Mouse (Mus musculus) MEL (cell line): Measurements from ENCODE around the gene Defb30. TPM values are rescaled to one million over a fixed set of nuclear protein-coding genes. Genes with fewer than 3 reads are reported as not detected.

Experiments
- DNase-seq: peaks from one replicate; pipeline ENCODE4 v3.0.0; 2011; ENCODE audit warnings: low read depth, low spot score
- H3K27ac ChIP-seq: 2 replicates; pipeline ENCODE4 v1.5.1; 2012; ENCODE audit warnings: low read depth, mild to moderate bottlenecking, control low read depth, low read length, moderate library complexity; ENCODE audit not compliant: control insufficient read depth
- H3K27me3 ChIP-seq, 2 experiments: fragments of 150-350 bp in 1 of 2; sonication (generic) in 1 of 2; 2 replicates each; pipeline ENCODE4 v1.6.1; 2012; ENCODE audit warnings: low read length in 2 of 2, mild to moderate bottlenecking in 2 of 2, improper control_type of control experiment in 1 of 2, moderate library complexity in 1 of 2; ENCODE audit not compliant: insufficient read depth in 2 of 2, control insufficient read depth in 1 of 2
- H3K36me3 ChIP-seq, 2 experiments: 2 replicates each; pipeline ENCODE4 v1.6.1; 2012 to 2014; ENCODE audit warnings: low read length in 2 of 2, improper control_type of control experiment in 1 of 2, inconsistent platforms in 1 of 2, mild to moderate bottlenecking in 1 of 2; ENCODE audit not compliant: insufficient read depth in 2 of 2, control insufficient read depth in 1 of 2
- H3K4me1 ChIP-seq, 2 experiments: fragments of 150-350 bp in 1 of 2; sonication (generic) in 1 of 2; 2 replicates each; pipeline ENCODE4 v1.6.1; 2012; ENCODE audit warnings: low read length in 2 of 2, improper control_type of control experiment in 1 of 2, mild to moderate bottlenecking in 1 of 2; ENCODE audit not compliant: insufficient read depth in 2 of 2, control insufficient read depth in 1 of 2
- H3K4me3 ChIP-seq, 2 experiments: fragments of 150-350 bp in 1 of 2; sonication (generic) in 1 of 2; 2 replicates each; pipeline ENCODE4 v1.5.1; 2012; ENCODE audit warnings: low read depth in 2 of 2, low read length in 2 of 2, mild to moderate bottlenecking in 2 of 2, moderate library complexity in 2 of 2, control low read depth in 1 of 2, improper control_type of control experiment in 1 of 2; ENCODE audit not compliant: control insufficient read depth in 1 of 2, insufficient read depth in 1 of 2
- H3K79me2 ChIP-seq: 2 replicates; pipeline ENCODE4 v1.6.1; 2012; ENCODE audit warnings: mild to moderate bottlenecking, low read length, moderate library complexity; ENCODE audit not compliant: control insufficient read depth, poor library complexity, insufficient read depth
- H3K9ac ChIP-seq: 2 replicates; pipeline ENCODE4 v1.6.1; 2012; ENCODE audit warnings: low read depth, mild to moderate bottlenecking, control low read depth, low read length, moderate library complexity; ENCODE audit not compliant: control insufficient read depth, poor library complexity, severe bottlenecking
- H3K9me3 ChIP-seq: fragments of 150-350 bp; sonication (generic); replicated peaks from 2 replicates; pipeline ENCODE4 v1.6.1; 2012; ENCODE audit warnings: mild to moderate bottlenecking, low read length, improper control_type of control experiment, moderate library complexity; ENCODE audit not compliant: insufficient read depth
- CTCF ChIP-seq, 3 experiments: IDR thresholded peaks in 2 of 3; conservative IDR thresholded peaks in 1 of 3; 2 replicates each; pipeline ENCODE4 v1.5.1; 2011 to 2012; ENCODE audit warnings: low read length in 3 of 3, low read depth in 2 of 3, mild to moderate bottlenecking in 2 of 3, improper control_type of control experiment in 1 of 3, inconsistent platforms in 1 of 3, mixed read lengths in 1 of 3, moderate library complexity in 1 of 3; ENCODE audit not compliant: control insufficient read depth in 1 of 3, insufficient read depth in 1 of 3, poor library complexity in 1 of 3, severe bottlenecking in 1 of 3
- E2F4 ChIP-seq: IDR thresholded peaks from 2 replicates; pipeline ENCODE4 v1.6.1; 2011; ENCODE audit warnings: low read depth, low read length, improper control_type of control experiment, borderline replicate concordance
- ETS1 ChIP-seq: IDR thresholded peaks from 2 replicates; pipeline ENCODE4 v1.6.1; 2012; ENCODE audit warnings: low read depth, mild to moderate bottlenecking, inconsistent platforms, low read length, improper control_type of control experiment, moderate library complexity
- HCFC1 ChIP-seq: IDR thresholded peaks from 2 replicates; pipeline ENCODE4 v1.6.1; 2012; ENCODE audit warnings: low read depth, mild to moderate bottlenecking, inconsistent platforms, low read length, improper control_type of control experiment, moderate library complexity
- JUND ChIP-seq: IDR thresholded peaks from 2 replicates; pipeline ENCODE4 v1.6.1; 2011; ENCODE audit warnings: low read depth, mild to moderate bottlenecking, improper control_type of control experiment, low read length
- MAFK ChIP-seq: IDR thresholded peaks from 2 replicates; pipeline ENCODE4 v1.6.1; 2011; ENCODE audit warnings: low read depth, mild to moderate bottlenecking, low read length, improper control_type of control experiment, borderline replicate concordance
- MAX ChIP-seq: IDR thresholded peaks from 2 replicates; pipeline ENCODE4 v1.6.1; 2011; ENCODE audit warnings: low read length, improper control_type of control experiment
- MYC ChIP-seq: IDR thresholded peaks from 2 replicates; pipeline ENCODE4 v1.6.1; 2011; ENCODE audit warnings: low read depth, mild to moderate bottlenecking, low read length, improper control_type of control experiment, moderate library complexity
- NELFE ChIP-seq: IDR thresholded peaks from 2 replicates; pipeline ENCODE4 v1.6.1; 2011; ENCODE audit warnings: low read depth, low read length, improper control_type of control experiment
- POLR2A ChIP-seq, 2 experiments: IDR thresholded peaks; 2 replicates each; pipeline ENCODE4 v1.6.1; 2011 to 2012; ENCODE audit warnings: low read length in 2 of 2, mild to moderate bottlenecking in 2 of 2, control low read depth in 1 of 2, improper control_type of control experiment in 1 of 2, low read depth in 1 of 2, moderate library complexity in 1 of 2; ENCODE audit not compliant: control insufficient read depth in 1 of 2, insufficient read depth in 1 of 2, poor library complexity in 1 of 2
- POLR2AphosphoS2 ChIP-seq: IDR thresholded peaks from 2 replicates; pipeline ENCODE4 v1.6.1; 2011; ENCODE audit warnings: low read length, improper control_type of control experiment
- POLR2AphosphoS5 ChIP-seq: IDR thresholded peaks from 2 replicates; pipeline ENCODE4 v1.6.1; 2012; ENCODE audit warnings: low read depth, borderline replicate concordance, mild to moderate bottlenecking, inconsistent platforms, low read length, moderate library complexity, mixed read lengths
- RCOR1 ChIP-seq: IDR thresholded peaks from 2 replicates; pipeline ENCODE4 v1.6.1; 2012; ENCODE audit warnings: low read depth, mild to moderate bottlenecking, inconsistent platforms, low read length, improper control_type of control experiment
- SIN3A ChIP-seq: IDR thresholded peaks from 2 replicates; pipeline ENCODE4 v1.6.1; 2012; ENCODE audit warnings: low read length, improper control_type of control experiment, inconsistent platforms
- TAL1 ChIP-seq: IDR thresholded peaks from 2 replicates; pipeline ENCODE4 v1.6.1; 2012; ENCODE audit warnings: mild to moderate bottlenecking, inconsistent platforms, low read length, moderate library complexity, mixed read lengths
- TBP ChIP-seq: IDR thresholded peaks from 2 replicates; pipeline ENCODE4 v1.8.0; 2011; ENCODE audit warnings: low read depth, low read length, improper control_type of control experiment
- TCF12 ChIP-seq: IDR thresholded peaks from 2 replicates; pipeline ENCODE4 v1.6.1; 2014; ENCODE audit warnings: low read depth, mild to moderate bottlenecking, inconsistent platforms, low read length, improper control_type of control experiment, moderate library complexity
- UBTF ChIP-seq: IDR thresholded peaks from 2 replicates; pipeline ENCODE4 v1.6.1; 2012; ENCODE audit warnings: low read depth, mild to moderate bottlenecking, inconsistent platforms, low read length, improper control_type of control experiment, moderate library complexity, borderline replicate concordance; ENCODE audit not compliant: insufficient read depth
- USF1 ChIP-seq: IDR thresholded peaks from 2 replicates; pipeline ENCODE4 v1.6.1; 2014; ENCODE audit warnings: low read depth, mild to moderate bottlenecking, inconsistent platforms, low read length, improper control_type of control experiment, moderate library complexity
- USF2 ChIP-seq, 2 experiments: IDR thresholded peaks; 2 replicates each; pipeline ENCODE4 v1.6.1; 2011 to 2012; ENCODE audit warnings: improper control_type of control experiment in 2 of 2, low read length in 2 of 2, borderline replicate concordance in 1 of 2, inconsistent platforms in 1 of 2, low read depth in 1 of 2, mild to moderate bottlenecking in 1 of 2; ENCODE audit not compliant: insufficient read depth in 1 of 2
- ZC3H11A ChIP-seq: IDR thresholded peaks from 2 replicates; pipeline ENCODE4 v1.6.1; 2012; ENCODE audit warnings: low read depth, mild to moderate bottlenecking, inconsistent platforms, low read length, improper control_type of control experiment
- ZMIZ1 ChIP-seq: IDR thresholded peaks from 2 replicates; pipeline ENCODE4 v1.6.1; 2012; ENCODE audit warnings: low read depth, mild to moderate bottlenecking, inconsistent platforms, low read length, improper control_type of control experiment, moderate library complexity
- ZNF384 ChIP-seq: IDR thresholded peaks from 2 replicates; pipeline ENCODE4 v1.6.1; 2012; ENCODE audit warnings: low read depth, mild to moderate bottlenecking, inconsistent platforms, low read length, improper control_type of control experiment
- polyA plus RNA-seq, 2 experiments: library from polyadenylated mRNA; stranded (reverse) in 1 of 2; unstranded in 1 of 2; fragments of >175 nt in 1 of 2; fragments of >200 nt in 1 of 2; gene quantifications; 2 replicates each; pipeline versions ENCODE4 v1.2.1 to v1.2.4; 2012; ENCODE audit warnings: low replicate concordance in 2 of 2, low read depth in 1 of 2; ENCODE audit not compliant: insufficient read length in 2 of 2, insufficient read depth in 1 of 2, missing spikeins in 1 of 2
- total RNA-seq: library from RNA; depleted of rRNA; stranded (reverse); fragments of 300-350 nt; gene quantifications from 2 replicates; pipeline ENCODE4 v1.2.3, GENCODE M21; 2012

Defb30 gene
- total and polyA plus RNA-seq, 3 experiments = not detected

DNA sequence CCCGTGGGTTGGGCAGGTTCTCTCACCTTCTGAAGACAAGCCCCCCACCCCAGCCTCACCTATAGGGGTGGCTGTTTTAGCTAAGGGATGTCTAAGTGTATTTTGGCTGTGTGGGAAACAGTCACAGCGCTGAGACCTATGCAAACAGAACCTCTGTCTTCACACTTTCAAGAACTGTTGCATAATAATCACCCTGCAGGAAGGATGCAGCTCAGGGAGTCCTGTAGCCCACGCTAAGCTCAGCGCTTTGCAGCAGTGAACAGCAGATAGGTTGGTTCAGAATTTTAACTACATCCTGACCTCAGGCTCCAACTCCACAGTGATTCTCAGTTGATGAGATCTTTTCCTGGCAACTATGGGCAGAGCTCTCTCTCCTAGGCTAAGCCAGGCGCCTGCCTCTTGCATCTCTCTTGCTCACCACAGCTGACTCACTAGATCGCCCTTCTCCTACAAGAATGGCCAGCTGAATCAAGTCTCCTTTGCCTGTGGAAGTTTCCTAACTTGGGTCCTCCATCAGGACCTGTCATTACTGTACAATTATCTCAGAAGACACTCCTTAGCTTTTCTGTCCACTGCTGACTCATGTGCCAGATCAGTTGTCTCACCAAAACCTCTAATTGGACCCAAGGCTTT lies 29.1 kb downstream of the Defb30 start:
- TF ChIP-seq MAX = no peak
- TF ChIP-seq UBTF = no peak
- no peak for TF ChIP-seq POLR2AphosphoS2
- H3K36me3 ChIP-seq = no peaks in the 10 kb centered on the region

DNA sequence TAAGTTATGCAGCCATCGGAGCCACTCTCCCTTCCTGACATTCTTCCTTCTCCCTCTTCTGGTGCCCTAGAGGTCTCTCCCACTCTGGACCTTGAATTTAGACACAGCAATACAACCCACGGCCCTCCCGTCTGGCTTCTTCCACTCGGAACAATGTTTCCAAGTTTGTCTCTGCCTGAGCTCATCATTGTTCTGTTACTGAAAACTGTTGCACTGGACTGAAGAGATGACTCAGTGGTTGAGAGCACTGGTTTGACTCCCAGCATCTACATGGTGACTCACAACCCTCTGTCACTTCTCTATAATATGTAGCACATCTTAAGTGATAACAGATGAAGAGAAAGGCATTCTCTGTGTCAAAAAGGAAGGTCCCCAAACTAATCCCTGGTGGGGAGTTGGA lies 35.1 kb downstream of the Defb30 start:
- Histone ChIP-seq H3K4me3 (no peak overlapping the region), H3K27ac (no peak overlapping the region), H3K9ac (no peak overlapping the region), H3K36me3 (no peaks in the 10 kb centered on the region), H3K9me3 (no peaks in the 10 kb centered on the region), H3K27me3 (no peaks in the 10 kb centered on the region), H3K79me2 (no peaks in the 10 kb centered on the region), H3K4me1 (no peaks in the 10 kb centered on the region)
- no peak for DNase-seq
- TF ChIP-seq MYC (no peak), USF1 (no peak), SIN3A (no peak), JUND (no peak), E2F4 (no peak), POLR2A (IDR thresholded peaks at IDR 0.05; ENCODE audit: control insufficient read depth in 1 of 2, insufficient read depth in 1 of 2, low read depth in 1 of 2, low read length in 2 of 2, poor library complexity in 1 of 2) (no peak), UBTF (no peak), MAX (no peak), ZMIZ1 (no peak), ZNF384 (no peak), RCOR1 (no peak), ETS1 (no peak)
- TF ChIP-seq, all 39 proteins: peak for 0

More for the DNA sequence above, 29.1 kb downstream of the Defb30 start:
- Histone ChIP-seq H3K27me3 (peaks cover 0 to 2% of the 10 kb centered on the region in 2 experiments; a peak in 1 of 4 replicates), H3K9me3 (no peaks in the 10 kb centered on the region), H3K4me1 (no peaks in the 10 kb centered on the region), H3K27ac (no peak overlapping the region), H3K79me2 (no peaks in the 10 kb centered on the region), H3K4me3 (no peak overlapping the region), H3K9ac (no peak overlapping the region)
- DNase-seq = no peak

DNA sequence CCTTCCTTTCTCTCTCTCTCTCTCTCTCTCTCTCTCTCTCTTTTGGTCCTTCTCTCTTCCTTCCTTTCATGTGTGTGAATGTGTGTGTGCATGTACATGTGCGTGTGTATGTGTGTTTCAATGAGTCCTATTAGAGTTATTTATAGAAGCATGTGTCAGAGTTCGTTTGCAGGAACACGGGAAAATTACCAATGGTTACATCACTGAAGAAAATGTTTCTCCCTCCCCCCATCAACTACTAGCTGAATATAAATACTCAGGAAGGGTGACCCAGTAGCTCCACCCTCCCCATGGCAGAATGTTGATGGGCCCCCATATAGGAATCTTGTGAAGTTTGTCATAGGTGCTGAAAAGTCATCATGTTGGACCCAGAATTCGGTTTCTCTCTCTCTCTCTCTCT lies 36.7 kb downstream of the Defb30 start:
- Histone ChIP-seq H3K27ac (no peak overlapping the region), H3K4me3 (no peak overlapping the region), H3K9ac (no peak overlapping the region), H3K9me3 (no peaks in the 10 kb centered on the region), H3K79me2 (no peaks in the 10 kb centered on the region), H3K36me3 (no peaks in the 10 kb centered on the region), H3K27me3 (no peaks in the 10 kb centered on the region), H3K4me1 (no peaks in the 10 kb centered on the region)
- no peak for TF ChIP-seq TBP
- no peak for TF ChIP-seq NELFE
- no peak for TF ChIP-seq TAL1
- no peak for TF ChIP-seq HCFC1
- no peak for TF ChIP-seq TCF12
- TF ChIP-seq MAFK = no peak
- no peak for TF ChIP-seq CTCF (IDR thresholded peaks at IDR 0.05 in 2 of 3, conservative IDR thresholded peaks at IDR 0.05 in 1 of 3; ENCODE audit: control insufficient read depth in 1 of 3, insufficient read depth in 1 of 3, low read depth in 2 of 3, low read length in 3 of 3, poor library complexity in 1 of 3, severe bottlenecking in 1 of 3)
- no peak for TF ChIP-seq ZC3H11A
- no peak for TF ChIP-seq USF2 (IDR thresholded peaks at IDR 0.05; ENCODE audit: borderline replicate concordance in 1 of 2, insufficient read depth in 1 of 2, low read depth in 1 of 2, low read length in 2 of 2)
- TF ChIP-seq POLR2AphosphoS5 = no peak
- TF ChIP-seq ZMIZ1 = no peak
- no peak for DNase-seq
